Mouse (Mus musculus): ENCODE results near the gene Rnf157.

GRCm38 (mm10) chr11:116418194-116418840 lies 5.5 kb upstream of the Rnf157 start:
- TF ChIP-seq CTCF (IDR thresholded peaks at IDR 0.05; ENCODE audit: insufficient read depth, low read length) (no peak), POLR2A (IDR thresholded peaks at IDR 0.05; ENCODE audit: borderline replicate concordance, extremely low read depth, low read depth, low read length) (no peak)

All from lung, adult 2 months (tissue).